Mouse (Mus musculus) limb, embryonic 12.5 days (tissue): ENCODE data around the gene Mdh2. TPM values are rescaled to one million over a fixed set of nuclear protein-coding genes. Genes with fewer than 3 reads are reported as not detected.

Experiments
- ATAC-seq: fragments of 200-750 bp; cut with Nextera tagmentation; 2 replicates; pipeline ENCODE4 v1.8.0; 2017; ENCODE audit warnings: low read depth, moderate TSS enrichment; ENCODE audit not compliant: insufficient number of reproducible peaks, insufficient read depth, low FRiP score, low TSS enrichment
- H3K27ac ChIP-seq: fragments of 300-500 bp; sonication (generic); 2 replicates; pipeline ENCODE4 v1.5.1; 2016; ENCODE audit warnings: mild to moderate bottlenecking, moderate library complexity
- H3K27me3 ChIP-seq: fragments of 300-500 bp; sonication (generic); 2 replicates; pipeline ENCODE4 v1.6.1; 2016; ENCODE audit warnings: mild to moderate bottlenecking, moderate library complexity
- H3K36me3 ChIP-seq: fragments of 300-500 bp; sonication (generic); 2 replicates; pipeline ENCODE4 v1.6.1; 2016; ENCODE audit warnings: mild to moderate bottlenecking, moderate library complexity
- H3K4me1 ChIP-seq: fragments of 300-500 bp; sonication (generic); replicated peaks from 2 replicates; pipeline ENCODE4 v1.6.1; 2016
- H3K4me2 ChIP-seq: fragments of 300-500 bp; sonication (generic); 2 replicates; pipeline ENCODE4 v1.6.1; 2016; ENCODE audit warnings: mild to moderate bottlenecking, moderate library complexity
- H3K4me3 ChIP-seq: fragments of 300-500 bp; sonication (generic); replicated peaks from 2 replicates; pipeline ENCODE4 v1.5.1; 2016; ENCODE audit warnings: mild to moderate bottlenecking
- H3K9ac ChIP-seq: fragments of 300-500 bp; sonication (generic); replicated peaks from 2 replicates; pipeline ENCODE4 v1.6.1; 2016; ENCODE audit warnings: mild to moderate bottlenecking, moderate library complexity
- H3K9me3 ChIP-seq: fragments of 300-500 bp; sonication (generic); 2 replicates; pipeline ENCODE4 v1.6.1; 2016; ENCODE audit warnings: mild to moderate bottlenecking, moderate library complexity
- WGBS: fragments of 180-500 bp; shearing (Covaris S2); methylation state at CpG from one replicate; pipeline ENCODE4 v1.1.7; 2016; 5-methylcytosine and 5-hydroxymethylcytosine counted together
- polyA plus RNA-seq: library from polyadenylated mRNA; unstranded; fragments of >200 nt; fragmentation: Nextera tagmentation; extraction: Ambion mirVana; gene quantifications from 2 replicates; pipeline ENCODE4 v1.2.1, GENCODE M21; 2016

Gene Mdh2
- polyA plus RNA-seq, 1 experiment from 2014 or later, result 499 TPM

GRCm38 (mm10) chr5:135777796-135778470 lies 347 bp upstream of the Mdh2 start, which contains the start of gene Styxl1:
Styxl1 (minus strand) TSS chr5:135778385.
- under 1% methylated on average over 45 of the region's 45 CpGs for WGBS
- H3K4me2 ChIP-seq, result peak within 1 kb of the TSS; percentile 87
- peak within 1 kb of the TSS; percentile 92 for H3K9ac ChIP-seq
- H3K27me3 ChIP-seq, result peaks cover 2% of the 10 kb centered on the region; the same call in 1 of the 2 replicates
- H3K4me1 ChIP-seq, result peaks cover 15% of the 10 kb centered on the region
- ATAC-seq, result peak; percentile 93
- peaks cover 20% of the 10 kb centered on the region for H3K36me3 ChIP-seq
- no peaks in the 10 kb centered on the region for H3K9me3 ChIP-seq
- peak within 1 kb of the TSS; percentile 95 for H3K27ac ChIP-seq
- peak within 1 kb of the TSS; percentile 84 for H3K4me3 ChIP-seq

GRCm38 (mm10) chr5:135780331-135780730 lies 2.1 kb downstream of the Mdh2 start:
- no peak for ATAC-seq
- no peak overlapping the region for H3K9ac ChIP-seq
- H3K4me3 ChIP-seq, result no peak overlapping the region
- no peaks in the 10 kb centered on the region for H3K9me3 ChIP-seq
- H3K27me3 ChIP-seq, result peaks cover 2% of the 10 kb centered on the region; the same call in 1 of the 2 replicates
- peaks cover 15% of the 10 kb centered on the region for H3K4me1 ChIP-seq
- WGBS, result 93% methylated on average over 8 of the region's 8 CpGs
- no peak overlapping the region for H3K27ac ChIP-seq
- H3K36me3 ChIP-seq, result peaks cover 44% of the 10 kb centered on the region
- no peak overlapping the region for H3K4me2 ChIP-seq

- no peaks in the 10 kb centered on the region for H3K27me3 ChIP-seq
- H3K9ac ChIP-seq, result no peak overlapping the region
- H3K36me3 ChIP-seq, result peaks cover 69% of the 10 kb centered on the region
- 88% methylated on average over 4 of the region's 4 CpGs for WGBS
- ATAC-seq, result no peak
- H3K4me3 ChIP-seq, result no peak overlapping the region
- H3K4me1 ChIP-seq, result peaks cover 10% of the 10 kb centered on the region
- no peaks in the 10 kb centered on the region for H3K9me3 ChIP-seq
- no peak overlapping the region for H3K27ac ChIP-seq
- H3K4me2 ChIP-seq, result no peak overlapping the region
These were observed 4.6 kb downstream of the Mdh2 start for GRCm38 (mm10) chr5:135782901-135783300.

GRCm38 (mm10) chr5:135793996-135794858 lies 15.9 kb downstream of the Mdh2 start:
- Histone ChIP-seq H3K9ac (peak overlapping the region; percentile 47), H3K27me3 (no peaks in the 10 kb centered on the region), H3K4me1 (0 out of 2 replicates have a peak, but pooled peaks cover 7% of the 10 kb centered on the region), H3K27ac (no peak overlapping the region), H3K9me3 (no peaks in the 10 kb centered on the region), H3K4me3 (peak overlapping the region; percentile 28), H3K4me2 (peak overlapping the region; percentile 48), H3K36me3 (peaks cover 31% of the 10 kb centered on the region)
- WGBS, result 10% methylated on average over 20 of the region's 20 CpGs
- 0 out of 2 replicates have a peak, but pooled peaks have one; percentile 17 for ATAC-seq

- H3K36me3 ChIP-seq, result peaks cover 25% of the 10 kb centered on the region
- WGBS, result 15% methylated on average over 5 of the region's 5 CpGs
- H3K27ac ChIP-seq, result no peak overlapping the region
- 0 out of 2 replicates have a peak overlapping the region, but pooled peaks have one; percentile 28 for H3K4me3 ChIP-seq
- peak overlapping the region; percentile 48 for H3K4me2 ChIP-seq
- no peaks in the 10 kb centered on the region for H3K27me3 ChIP-seq
- ATAC-seq, result no peak
- H3K9me3 ChIP-seq, result no peaks in the 10 kb centered on the region
- no peak overlapping the region for H3K9ac ChIP-seq
- H3K4me1 ChIP-seq, result 0 out of 2 replicates have a peak, but pooled peaks cover 7% of the 10 kb centered on the region
These were observed 16.5 kb downstream of the Mdh2 start for GRCm38 (mm10) chr5:135794859-135795181.

- no peak for ATAC-seq
- Histone ChIP-seq H3K4me3 (no peak overlapping the region), H3K36me3 (no peaks in the 10 kb centered on the region), H3K27me3 (peaks cover 14% of the 10 kb centered on the region), H3K4me1 (peaks cover 18% of the 10 kb centered on the region), H3K9me3 (no peaks in the 10 kb centered on the region), H3K9ac (no peak overlapping the region), H3K27ac (no peak overlapping the region), H3K4me2 (no peak overlapping the region)
- 39% methylated on average over 4 of the region's 4 CpGs for WGBS
These were observed 21.5 kb downstream of the Mdh2 start for GRCm38 (mm10) chr5:135799746-135800145.

GRCm38 (mm10) chr5:135800927-135801326 lies 22.6 kb downstream of the Mdh2 start:
- 3% methylated on average over 6 of the region's 6 CpGs for WGBS
- H3K9ac ChIP-seq, result no peak overlapping the region
- H3K4me3 ChIP-seq, result no peak overlapping the region
- peak; percentile 44; the same call in 1 of the 2 replicates for ATAC-seq
- H3K4me1 ChIP-seq, result peaks cover 16% of the 10 kb centered on the region
- 0 out of 2 replicates have a peak overlapping the region, but pooled peaks have one; percentile 4 for H3K4me2 ChIP-seq
- peaks cover 14% of the 10 kb centered on the region for H3K27me3 ChIP-seq
- no peaks in the 10 kb centered on the region for H3K9me3 ChIP-seq
- no peaks in the 10 kb centered on the region for H3K36me3 ChIP-seq
- no peak overlapping the region for H3K27ac ChIP-seq

GRCm38 (mm10) chr5:135802641-135803040 lies 24.4 kb downstream of the Mdh2 start:
- Histone ChIP-seq H3K4me1 (peaks cover 20% of the 10 kb centered on the region), H3K9ac (no peak overlapping the region), H3K9me3 (no peaks in the 10 kb centered on the region), H3K4me3 (no peak overlapping the region), H3K4me2 (no peak overlapping the region), H3K27ac (no peak overlapping the region), H3K36me3 (no peaks in the 10 kb centered on the region), H3K27me3 (peaks cover 14% of the 10 kb centered on the region)
- WGBS, result 90% methylated on average over 8 of the region's 8 CpGs
- ATAC-seq, result no peak

- no peaks in the 10 kb centered on the region for H3K36me3 ChIP-seq
- H3K4me3 ChIP-seq, result no peak overlapping the region
- H3K9ac ChIP-seq, result no peak overlapping the region
- no peaks in the 10 kb centered on the region for H3K9me3 ChIP-seq
- H3K4me2 ChIP-seq, result no peak overlapping the region
- peaks cover 14% of the 10 kb centered on the region for H3K27me3 ChIP-seq
- no peak for ATAC-seq
- 49% methylated on average over 4 of the region's 4 CpGs for WGBS
- H3K27ac ChIP-seq, result no peak overlapping the region
- H3K4me1 ChIP-seq, result peaks cover 20% of the 10 kb centered on the region
These were observed 24.9 kb downstream of the Mdh2 start for GRCm38 (mm10) chr5:135803135-135803534.

- no peak overlapping the region for H3K27ac ChIP-seq
- no peak overlapping the region for H3K4me2 ChIP-seq
- no peaks in the 10 kb centered on the region for H3K9me3 ChIP-seq
- H3K27me3 ChIP-seq, result peaks cover 14% of the 10 kb centered on the region
- WGBS, result 85% methylated on average over 4 of the region's 4 CpGs
- ATAC-seq, result no peak
- peaks cover 20% of the 10 kb centered on the region for H3K4me1 ChIP-seq
- H3K36me3 ChIP-seq, result no peaks in the 10 kb centered on the region
- no peak overlapping the region for H3K4me3 ChIP-seq
- no peak overlapping the region for H3K9ac ChIP-seq
These were observed 25.4 kb downstream of the Mdh2 start for GRCm38 (mm10) chr5:135803676-135804075.

GRCm38 (mm10) chr5:135804735-135805134 lies 26.5 kb downstream of the Mdh2 start:
- 62% methylated on average over 2 of the region's 2 CpGs for WGBS
- ATAC-seq, result no peak
- H3K36me3 ChIP-seq, result no peaks in the 10 kb centered on the region
- no peak overlapping the region for H3K4me3 ChIP-seq
- no peak overlapping the region for H3K27ac ChIP-seq
- peaks cover 20% of the 10 kb centered on the region for H3K4me1 ChIP-seq
- H3K9me3 ChIP-seq, result no peaks in the 10 kb centered on the region
- H3K27me3 ChIP-seq, result peaks cover 14% of the 10 kb centered on the region
- no peak overlapping the region for H3K4me2 ChIP-seq
- H3K9ac ChIP-seq, result no peak overlapping the region
